Mouse (Mus musculus) erythroblast, embryonic 14.5 days (primary cell): ENCODE measurements around the gene Nfatc2ip.

Experiments
- GATA1 ChIP-seq: IDR thresholded peaks from 2 replicates; pipeline ENCODE4 v1.6.1; 2012; ENCODE audit warnings: low read length, inconsistent platforms, mixed read lengths
- TAL1 ChIP-seq: IDR thresholded peaks from 3 replicates; pipeline ENCODE4 v1.6.1; 2012; ENCODE audit warnings: low read length, inconsistent platforms, mixed read lengths

- TF ChIP-seq GATA1 (no peak), TAL1 (no peak)
Observed at GRCm38 (mm10) chr7:126351419-126351951, 45.1 kb downstream of the Nfatc2ip start.
